Mouse (Mus musculus) liver, adult 2 months (tissue): Measurements from ENCODE around the gene Ncmap.

Experiments used
- CTCF ChIP-seq: fragments of 200-500 bp; IDR thresholded peaks from 2 replicates; pipeline ENCODE4 v1.5.1; 2011; ENCODE audit warnings: low read depth, low read length, control low read depth
- POLR2A ChIP-seq: fragments of 200-500 bp; IDR thresholded peaks from 2 replicates; pipeline ENCODE4 v1.6.1; 2011; ENCODE audit warnings: low read length, control low read depth; ENCODE audit not compliant: insufficient read depth; ENCODE audit errors: extremely low read depth

DNA sequence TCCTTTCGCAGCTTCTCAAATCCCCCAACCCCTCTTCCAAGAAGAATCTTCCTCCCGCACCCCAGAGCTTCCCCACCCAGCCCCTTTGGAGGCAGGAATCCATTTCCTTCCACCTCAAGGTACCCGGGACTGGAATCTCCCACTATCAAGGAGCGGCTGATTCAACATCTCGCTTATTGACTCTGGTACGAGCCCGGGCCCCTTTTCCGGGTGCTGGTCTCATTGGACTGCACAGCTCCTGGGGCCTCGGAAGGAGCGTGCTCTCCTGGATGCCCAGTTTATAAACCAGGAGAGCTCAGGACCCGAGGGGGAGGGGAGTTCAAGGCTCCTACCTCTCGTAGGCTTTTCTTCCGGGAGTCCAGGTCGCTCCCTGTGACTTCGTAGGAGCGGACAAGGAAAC is 476 bp downstream of the Ncmap start:
- no peak for TF ChIP-seq POLR2A
- no peak for TF ChIP-seq CTCF
